In genomic region chr9:43231805-43232204, GRCm38 (mm10) we compare ENCODE assay signal across 10 mouse cellular contexts. TPM values are rescaled to one million over a fixed set of nuclear protein-coding genes. Genes with fewer than 3 reads are reported as not detected.
A peak's percentile ranks its signal among the peaks of the same experiment; 100 is the strongest.
DNase-seq lines count a peak whose midpoint lies in the region; ATAC-seq and TF ChIP-seq lines count a peak whose summit lies in the region.
"Had no signal": no experiment of that assay in that cellular context is flagged by ENCODE, and none has a peak within 500 bp of the region (broad histone marks: within the 10 kb centered on the region; RNA-seq: fewer than 3 reads in every experiment).

No protein-coding gene starts in this region.

- H3K9me3 ChIP-seq in hindbrain, embryonic 13.5 days: no peaks in the 10 kb centered on the region
- no peaks in the 10 kb centered on the region for H3K9me3 ChIP-seq in hindbrain, embryonic 12.5 days (replicated peaks)
- H3K9me3 ChIP-seq in embryonic facial prominence, embryonic 13.5 days: no peaks in the 10 kb centered on the region
- no peaks in the 10 kb centered on the region for H3K9me3 ChIP-seq in intestine, embryonic 15.5 days

- 0 out of 2 replicates have a peak overlapping the region, but pooled peaks have one; percentile 13 for H3K9ac ChIP-seq in hindbrain, embryonic 13.5 days
- H3K9ac ChIP-seq in hindbrain, embryonic 12.5 days: no peak overlapping the region
- H3K9ac ChIP-seq in embryonic facial prominence, embryonic 13.5 days: peak overlapping the region; percentile 55
- H3K9ac ChIP-seq in intestine, embryonic 15.5 days: no peak overlapping the region; the same call in 1 of the 2 replicates

- intact Hi-C loops in left cerebral cortex, postnatal 36 days (cut with DNase I): no loop called here

- peak; percentile 61; the same call in 1 of the 2 replicates for ATAC-seq in hindbrain, embryonic 13.5 days (ENCODE audit: low FRiP score)
- no peak for ATAC-seq in hindbrain, embryonic 12.5 days (ENCODE audit: low FRiP score)
- ATAC-seq in embryonic facial prominence, embryonic 13.5 days (ENCODE audit: insufficient number of reproducible peaks, insufficient read depth, low FRiP score, low TSS enrichment, low read depth): no peak
- peak; percentile 78 for ATAC-seq in intestine, embryonic 15.5 days

- DNase-seq in lung, postnatal 25 days (ENCODE audit: low spot score): peak; percentile 59
- DNase-seq in layer of hippocampus, adult 2 months (ENCODE audit: low spot score in 2 of 2): no peak
- DNase-seq in left cerebral cortex, postnatal 36 days (ENCODE audit: low spot score in 2 of 2): no peak
- no peak for DNase-seq in cerebellum, postnatal 10 days
- DNase-seq: layer of hippocampus, postnatal 36 days; right cerebral cortex, postnatal 4 days had no signal

- TF ChIP-seq CTCF in layer of hippocampus, adult 2 months (conservative IDR thresholded peaks at IDR 0.05): no peak

- H3K4me2 ChIP-seq in hindbrain, embryonic 13.5 days: no peak overlapping the region
- no peak overlapping the region for H3K4me2 ChIP-seq in hindbrain, embryonic 12.5 days (replicated peaks)
- peak overlapping the region; percentile 24; the same call in 1 of the 2 replicates for H3K4me2 ChIP-seq in embryonic facial prominence, embryonic 13.5 days
- peak overlapping the region; percentile 45 for H3K4me2 ChIP-seq in intestine, embryonic 15.5 days (replicated peaks)

- H3K4me1 ChIP-seq in hindbrain, embryonic 13.5 days (replicated peaks): peaks cover 21% of the 10 kb centered on the region
- peaks cover 20% of the 10 kb centered on the region for H3K4me1 ChIP-seq in hindbrain, embryonic 12.5 days
- peaks cover 86% of the 10 kb centered on the region for H3K4me1 ChIP-seq in embryonic facial prominence, embryonic 13.5 days
- peaks cover 79% of the 10 kb centered on the region for H3K4me1 ChIP-seq in intestine, embryonic 15.5 days (replicated peaks)

- peaks cover 8% of the 10 kb centered on the region for H3K27me3 ChIP-seq in hindbrain, embryonic 13.5 days
- H3K27me3 ChIP-seq in hindbrain, embryonic 12.5 days: peaks cover 2% of the 10 kb centered on the region; the same call in 1 of the 2 replicates
- H3K27me3 ChIP-seq in embryonic facial prominence, embryonic 13.5 days: no peaks in the 10 kb centered on the region
- H3K27me3 ChIP-seq in intestine, embryonic 15.5 days (replicated peaks): no peaks in the 10 kb centered on the region

- WGBS in hindbrain, embryonic 13.5 days: 64% methylated on average over 4 of the region's 4 CpGs
- 72% methylated on average over 4 of the region's 4 CpGs for WGBS in hindbrain, embryonic 12.5 days
- WGBS in embryonic facial prominence, embryonic 13.5 days: 46% methylated on average over 3 of the region's 4 CpGs
- 26% methylated on average over 4 of the region's 4 CpGs for WGBS in intestine, embryonic 15.5 days

- H3K27ac ChIP-seq in hindbrain, embryonic 13.5 days: no peak overlapping the region
- H3K27ac ChIP-seq in hindbrain, embryonic 12.5 days: no peak overlapping the region
- H3K27ac ChIP-seq in embryonic facial prominence, embryonic 13.5 days: peak overlapping the region; percentile 53; the same call in 1 of the 2 replicates
- peak overlapping the region; percentile 89 for H3K27ac ChIP-seq in intestine, embryonic 15.5 days
- no peak overlapping the region; the same call in 1 of the 2 replicates for H3K27ac ChIP-seq in layer of hippocampus, adult 2 months

- no peaks in the 10 kb centered on the region for H3K36me3 ChIP-seq in hindbrain, embryonic 13.5 days
- no peaks in the 10 kb centered on the region for H3K36me3 ChIP-seq in hindbrain, embryonic 12.5 days
- peaks cover 74% of the 10 kb centered on the region for H3K36me3 ChIP-seq in embryonic facial prominence, embryonic 13.5 days
- no peaks in the 10 kb centered on the region for H3K36me3 ChIP-seq in intestine, embryonic 15.5 days

- no peak overlapping the region for H3K4me3 ChIP-seq in hindbrain, embryonic 13.5 days
- H3K4me3 ChIP-seq in hindbrain, embryonic 12.5 days: no peak overlapping the region
- no peak overlapping the region for H3K4me3 ChIP-seq in embryonic facial prominence, embryonic 13.5 days
- no peak overlapping the region for H3K4me3 ChIP-seq in intestine, embryonic 15.5 days (replicated peaks)
- H3K4me3 ChIP-seq in layer of hippocampus, adult 2 months: no peak overlapping the region

RNA-seq across cellular contexts. Expression of gene Oaf, which starts 7.9 kb away (rescaled TPM):
- polyA plus RNA-seq in hindbrain, embryonic 13.5 days (2015; fragmentation: Nextera tagmentation; extraction: Ambion mirVana): 11.3 and 12.6 TPM in 2 replicates
- polyA plus RNA-seq in hindbrain, embryonic 12.5 days (2016; fragmentation: Nextera tagmentation; extraction: Ambion mirVana): 44.6 and 46.7 TPM in 2 replicates
- 81.8 and 86.1 TPM in 2 replicates for polyA plus RNA-seq in embryonic facial prominence, embryonic 13.5 days (2015; fragmentation: Nextera tagmentation; extraction: Ambion mirVana)
- polyA plus RNA-seq in intestine, embryonic 15.5 days (2015; fragmentation: Nextera tagmentation; extraction: Ambion mirVana): 56.8 and 61.0 TPM in 2 replicates
- 10 to 100 TPM; 18.6 to 19.5 TPM for total RNA-seq in layer of hippocampus, adult 2 months (2021)
- total RNA-seq in left cerebral cortex, postnatal 36 days (2021): 10 to 100 TPM; 15.0 to 17.4 TPM

RNA-seq across cellular contexts. Expression of gene Pou2f3, which starts 21.6 kb away (rescaled TPM):
- polyA plus RNA-seq in hindbrain, embryonic 13.5 days (2015; fragmentation: Nextera tagmentation; extraction: Ambion mirVana): 0.12 TPM in 1 of 2 replicates, not detected in the other
- polyA plus RNA-seq in hindbrain, embryonic 12.5 days (2016; fragmentation: Nextera tagmentation; extraction: Ambion mirVana): not detected in 2 replicates
- polyA plus RNA-seq in embryonic facial prominence, embryonic 13.5 days (2015; fragmentation: Nextera tagmentation; extraction: Ambion mirVana): 2.0 and 2.1 TPM in 2 replicates
- 0.52 and 0.70 TPM in 2 replicates for polyA plus RNA-seq in intestine, embryonic 15.5 days (2015; fragmentation: Nextera tagmentation; extraction: Ambion mirVana)
- under 1 TPM; 0.22 to 0.33 TPM for total RNA-seq in layer of hippocampus, adult 2 months (2021)
- total RNA-seq in left cerebral cortex, postnatal 36 days (2021): under 1 TPM in 1 of 2 experiments, not detected in 1; 0.29 TPM

Comparison
In these comparisons a context has a peak if more than half of its experiments do, and no peak if none do; other contexts are left out.
1. ATAC-seq: peak in hindbrain, embryonic 13.5 days (single experiment) and intestine, embryonic 15.5 days (single experiment); none in hindbrain, embryonic 12.5 days (single experiment) and embryonic facial prominence, embryonic 13.5 days (single experiment).
2. H3K9ac ChIP-seq: peak in hindbrain, embryonic 13.5 days (single experiment) and embryonic facial prominence, embryonic 13.5 days (single experiment); none in hindbrain, embryonic 12.5 days (single experiment) and intestine, embryonic 15.5 days (single experiment).
3. H3K27ac ChIP-seq: peak in embryonic facial prominence, embryonic 13.5 days (single experiment) and intestine, embryonic 15.5 days (single experiment); none in hindbrain, embryonic 13.5 days (single experiment), hindbrain, embryonic 12.5 days (single experiment) and layer of hippocampus, adult 2 months (single experiment).
4. H3K4me2 ChIP-seq: peak in embryonic facial prominence, embryonic 13.5 days (single experiment) and intestine, embryonic 15.5 days (single experiment); none in hindbrain, embryonic 13.5 days (single experiment) and hindbrain, embryonic 12.5 days (single experiment).